Mouse (Mus musculus): ENCODE results near the gene Cab39l. TPM values are rescaled to one million over a fixed set of nuclear protein-coding genes. Genes with fewer than 3 reads are reported as not detected.
"Not testable (repeated sequence)": the region's sequence is repeated elsewhere in the genome, so short reads cannot be mapped to it uniquely, and the experiment has no call there.

The Cab39l gene
- polyA plus RNA-seq, 1 experiment from 2014 or later, result 27.9 TPM

DNA sequence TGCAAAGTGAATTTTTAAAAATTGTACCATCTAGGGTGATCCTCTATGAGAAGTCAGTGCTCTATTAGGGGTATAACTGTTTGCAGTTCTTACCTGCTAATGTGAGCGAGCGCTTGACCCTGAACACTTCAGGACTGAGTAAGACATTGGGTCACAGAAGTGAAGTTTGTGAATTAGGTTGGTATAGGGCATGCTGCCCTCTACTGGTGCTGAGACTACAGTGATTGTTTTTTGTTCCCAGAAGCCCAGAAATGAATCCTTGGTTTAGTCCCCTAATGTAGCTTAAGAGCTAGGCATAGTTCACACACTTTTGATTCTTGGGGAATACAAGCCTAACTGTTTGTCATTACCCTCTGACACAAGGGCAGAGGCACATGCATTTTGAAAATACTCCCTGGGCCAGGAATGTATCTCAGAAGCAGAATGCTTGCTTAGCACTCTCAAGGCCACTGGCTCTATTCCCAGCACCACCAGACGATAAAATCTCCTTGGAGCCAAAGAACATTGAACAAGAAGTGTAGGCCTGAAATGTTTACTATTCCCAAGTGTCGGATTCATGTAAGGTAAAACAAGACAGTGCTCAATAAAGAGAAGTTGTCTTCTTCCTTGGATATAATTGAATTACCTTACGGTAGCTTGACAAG lies 163.4 kb downstream of the Cab39l start:
- H3K36me3 ChIP-seq (ENCODE audit: control insufficient read depth, insufficient read depth, low read length), result no peaks in the 10 kb centered on the region
- no peak overlapping the region for H3K9ac ChIP-seq (ENCODE audit: low read length)
- H3K4me2 ChIP-seq (ENCODE audit: low read length), result no peak overlapping the region
- 72% methylated on average over 5 of the region's 5 CpGs for WGBS
- DNase-seq (ENCODE audit: low spot score) (peak; percentile 47), ATAC-seq (no peak)
- no peaks in the 10 kb centered on the region for H3K9me3 ChIP-seq (replicated peaks; ENCODE audit: control insufficient read depth, low read length)
- no peak overlapping the region for H3K4me3 ChIP-seq (ENCODE audit: low read depth, low read length)
- no peak overlapping the region for H3K27ac ChIP-seq (ENCODE audit: low read depth, low read length)
- no peaks in the 10 kb centered on the region for H3K4me1 ChIP-seq (ENCODE audit: control insufficient read depth, insufficient read depth, low read length)
- H3K27me3 ChIP-seq (replicated peaks; ENCODE audit: control insufficient read depth, insufficient read depth, low read length), result no peaks in the 10 kb centered on the region

DNA sequence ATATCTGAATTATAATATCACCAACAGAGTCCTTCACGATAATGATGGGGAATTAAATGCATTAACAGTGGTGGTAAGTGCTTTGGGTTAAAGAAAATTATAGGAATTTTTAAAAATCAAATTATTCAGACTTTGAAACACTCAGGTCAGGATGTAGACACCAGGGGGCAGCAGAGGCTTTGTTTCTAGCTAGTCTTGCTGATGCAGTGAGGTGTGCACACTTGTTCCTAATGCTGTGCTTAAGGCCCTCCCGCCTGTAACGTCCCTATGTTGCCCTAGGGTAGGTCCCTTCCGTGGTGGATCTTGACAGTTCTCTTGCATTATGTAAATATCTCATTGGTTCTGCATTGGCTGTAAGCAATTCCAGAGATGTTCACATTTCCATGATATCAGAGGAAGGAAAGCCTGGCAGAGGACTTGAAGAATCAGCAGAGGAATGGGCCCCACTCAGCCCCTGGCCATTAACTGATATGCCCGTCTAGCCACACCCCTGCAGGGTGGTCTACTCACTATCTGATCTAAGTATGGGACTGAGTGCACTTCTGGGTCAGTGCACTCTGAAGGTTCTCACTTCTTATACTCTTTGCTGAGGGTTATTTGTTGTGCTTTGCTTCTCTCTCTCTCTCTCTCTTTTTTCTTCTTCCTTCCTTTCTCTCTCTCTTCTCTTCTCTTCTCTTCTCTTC lies 165.0 kb downstream of the Cab39l start:
- H3K4me3 ChIP-seq (ENCODE audit: low read depth, low read length), result no peak overlapping the region
- WGBS, result 15% methylated on average over 5 of the region's 5 CpGs
- no peak overlapping the region for H3K27ac ChIP-seq (ENCODE audit: low read depth, low read length)
- no peak overlapping the region for H3K4me2 ChIP-seq (ENCODE audit: low read length)
- H3K9ac ChIP-seq (ENCODE audit: low read length), result no peak overlapping the region
- DNase-seq (ENCODE audit: low spot score), result peak; percentile 81
- H3K9me3 ChIP-seq (replicated peaks; ENCODE audit: control insufficient read depth, low read length), result no peaks in the 10 kb centered on the region
- H3K27me3 ChIP-seq (replicated peaks; ENCODE audit: control insufficient read depth, insufficient read depth, low read length), result no peaks in the 10 kb centered on the region
- H3K36me3 ChIP-seq (ENCODE audit: control insufficient read depth, insufficient read depth, low read length), result no peaks in the 10 kb centered on the region
- ATAC-seq, result peak; percentile 58
- H3K4me1 ChIP-seq (ENCODE audit: control insufficient read depth, insufficient read depth, low read length), result no peaks in the 10 kb centered on the region

DNA sequence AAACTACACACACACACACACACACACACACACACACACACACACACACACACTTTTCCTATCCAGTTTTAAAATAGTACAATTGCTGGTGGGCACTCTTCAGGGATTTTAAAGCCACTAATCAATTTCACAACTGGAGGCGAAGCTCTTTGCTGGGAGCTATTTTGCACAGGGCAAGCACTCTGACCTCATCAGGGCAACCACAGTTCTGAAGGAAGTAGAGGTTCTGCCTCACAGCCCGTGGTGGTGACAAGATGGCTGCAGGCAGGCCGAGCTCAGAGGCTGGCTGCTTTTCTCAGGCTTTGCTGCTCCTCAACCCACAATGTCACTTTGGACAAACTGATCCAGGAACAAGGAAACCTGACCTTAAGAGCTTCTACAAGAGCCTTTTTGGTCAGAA lies 166.2 kb downstream of the Cab39l start:
- H3K36me3 ChIP-seq (ENCODE audit: control insufficient read depth, insufficient read depth, low read length), result no peaks in the 10 kb centered on the region
- no peak overlapping the region for H3K4me2 ChIP-seq (ENCODE audit: low read length)
- no peak overlapping the region for H3K4me3 ChIP-seq (ENCODE audit: low read depth, low read length)
- WGBS, result 70% methylated on average over 3 of the region's 3 CpGs
- no peak for DNase-seq (ENCODE audit: low spot score)
- no peaks in the 10 kb centered on the region for H3K4me1 ChIP-seq (ENCODE audit: control insufficient read depth, insufficient read depth, low read length)
- ATAC-seq, result no peak
- no peak overlapping the region for H3K27ac ChIP-seq (ENCODE audit: low read depth, low read length)
- H3K27me3 ChIP-seq (replicated peaks; ENCODE audit: control insufficient read depth, insufficient read depth, low read length), result no peaks in the 10 kb centered on the region
- H3K9ac ChIP-seq (ENCODE audit: low read length), result no peak overlapping the region
- H3K9me3 ChIP-seq (replicated peaks; ENCODE audit: control insufficient read depth, low read length), result no peaks in the 10 kb centered on the region

DNA sequence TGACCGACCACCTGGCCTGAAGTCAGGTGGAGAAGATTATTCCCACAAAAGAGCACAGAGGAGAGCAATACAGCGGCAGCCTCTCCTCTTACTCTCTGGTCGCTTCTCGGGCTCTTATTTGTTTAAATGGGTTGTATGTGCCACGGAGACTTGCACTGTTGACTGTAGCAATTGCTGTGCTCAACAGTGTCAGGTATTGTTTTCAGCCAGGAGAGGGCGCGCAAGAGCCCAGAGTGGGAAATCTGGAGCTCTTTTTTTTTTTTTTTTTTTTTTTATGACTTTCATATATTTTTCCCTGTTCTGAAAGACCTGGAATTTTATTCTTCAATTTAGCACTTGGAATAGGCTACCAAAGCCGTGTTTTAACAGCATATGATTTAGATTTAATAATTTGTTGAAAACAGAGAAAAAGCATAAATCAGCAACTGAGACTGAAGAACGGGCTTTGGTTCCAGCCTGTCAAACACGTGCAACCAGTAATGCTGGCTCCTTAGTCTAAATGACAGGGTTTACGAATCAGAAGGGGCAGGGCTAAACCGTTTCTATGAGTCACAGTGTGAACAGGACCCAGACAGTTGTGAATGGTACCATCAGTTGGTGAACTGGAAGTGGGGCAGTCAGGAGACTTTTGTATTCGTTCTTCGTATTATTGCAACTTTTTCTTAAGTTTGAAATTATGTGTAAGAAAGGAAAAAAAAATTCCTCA lies 172.3 kb downstream of the Cab39l start:
- Histone ChIP-seq H3K9me3 (replicated peaks; ENCODE audit: control insufficient read depth, low read length) (no peaks in the 10 kb centered on the region), H3K9ac (ENCODE audit: low read length) (no peak overlapping the region), H3K4me2 (ENCODE audit: low read length) (no peak overlapping the region), H3K27ac (ENCODE audit: low read depth, low read length) (no peak overlapping the region), H3K4me3 (ENCODE audit: low read depth, low read length) (no peak overlapping the region), H3K36me3 (ENCODE audit: control insufficient read depth, insufficient read depth, low read length) (no peaks in the 10 kb centered on the region), H3K4me1 (ENCODE audit: control insufficient read depth, insufficient read depth, low read length) (no peaks in the 10 kb centered on the region), H3K27me3 (replicated peaks; ENCODE audit: control insufficient read depth, insufficient read depth, low read length) (no peaks in the 10 kb centered on the region; the same call in 1 of the 2 replicates)
- 49% methylated on average over 14 of the region's 14 CpGs for WGBS
- ATAC-seq (no peak), DNase-seq (ENCODE audit: low spot score) (peak; percentile 78)

DNA sequence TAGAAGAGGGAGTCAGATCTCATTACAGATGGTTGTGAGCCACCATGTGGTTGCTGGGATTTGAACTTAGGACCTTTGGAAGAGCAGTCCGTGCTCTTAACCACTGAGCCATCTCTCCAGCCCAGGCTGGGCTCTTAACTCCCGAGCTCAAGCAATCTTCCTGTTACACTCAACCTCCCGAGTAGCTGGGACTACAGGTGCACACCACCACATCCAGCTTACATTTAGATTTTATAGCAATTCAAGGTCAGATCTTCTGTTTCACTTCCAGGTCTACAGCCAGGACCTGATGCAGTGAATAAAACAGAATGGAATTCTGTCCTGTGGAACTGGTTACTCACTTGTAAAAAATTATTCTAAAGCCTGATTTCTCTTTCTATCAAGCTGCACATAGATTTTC lies 173.4 kb downstream of the Cab39l start:
- WGBS, result 88% methylated on average over 3 of the region's 3 CpGs
- DNase-seq (ENCODE audit: low spot score); H3K27me3 ChIP-seq (replicated peaks; ENCODE audit: control insufficient read depth, insufficient read depth, low read length); H3K4me2 ChIP-seq (ENCODE audit: low read length); ATAC-seq; H3K9ac ChIP-seq (ENCODE audit: low read length); H3K36me3 ChIP-seq (ENCODE audit: control insufficient read depth, insufficient read depth, low read length); H3K9me3 ChIP-seq (replicated peaks; ENCODE audit: control insufficient read depth, low read length); H3K4me1 ChIP-seq (ENCODE audit: control insufficient read depth, insufficient read depth, low read length); H3K27ac ChIP-seq (ENCODE audit: low read depth, low read length); H3K4me3 ChIP-seq (ENCODE audit: low read depth, low read length): not testable (repeated sequence)

DNA sequence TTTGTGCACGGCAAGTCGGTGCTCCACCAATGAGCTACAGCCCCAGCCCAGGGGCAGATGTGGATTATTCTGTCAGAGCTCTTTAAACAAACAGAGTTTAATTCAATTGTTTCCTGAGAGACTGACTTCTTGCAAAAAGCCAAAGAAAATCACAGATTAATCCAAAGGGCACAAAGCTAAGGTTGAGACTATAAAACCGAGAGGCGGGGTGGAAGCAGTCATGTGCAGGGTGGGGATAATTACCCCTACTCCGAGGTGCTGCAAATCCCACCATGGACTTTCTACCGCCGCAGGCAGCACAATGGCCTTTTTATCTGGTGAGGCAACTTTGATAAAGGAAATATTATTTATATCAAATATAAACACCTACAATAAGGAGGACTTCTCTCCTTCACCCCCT lies 176.0 kb downstream of the Cab39l start:
- Histone ChIP-seq H3K9me3 (replicated peaks; ENCODE audit: control insufficient read depth, low read length) (no peaks in the 10 kb centered on the region), H3K4me2 (ENCODE audit: low read length) (no peak overlapping the region), H3K27ac (ENCODE audit: low read depth, low read length) (no peak overlapping the region), H3K4me1 (ENCODE audit: control insufficient read depth, insufficient read depth, low read length) (no peaks in the 10 kb centered on the region), H3K27me3 (replicated peaks; ENCODE audit: control insufficient read depth, insufficient read depth, low read length) (no peaks in the 10 kb centered on the region; the same call in 1 of the 2 replicates), H3K36me3 (ENCODE audit: control insufficient read depth, insufficient read depth, low read length) (no peaks in the 10 kb centered on the region), H3K9ac (ENCODE audit: low read length) (no peak overlapping the region), H3K4me3 (ENCODE audit: low read depth, low read length) (no peak overlapping the region)
- 24% methylated on average over 7 of the region's 7 CpGs for WGBS
- ATAC-seq, result no peak
- DNase-seq (ENCODE audit: low spot score), result no peak

DNA sequence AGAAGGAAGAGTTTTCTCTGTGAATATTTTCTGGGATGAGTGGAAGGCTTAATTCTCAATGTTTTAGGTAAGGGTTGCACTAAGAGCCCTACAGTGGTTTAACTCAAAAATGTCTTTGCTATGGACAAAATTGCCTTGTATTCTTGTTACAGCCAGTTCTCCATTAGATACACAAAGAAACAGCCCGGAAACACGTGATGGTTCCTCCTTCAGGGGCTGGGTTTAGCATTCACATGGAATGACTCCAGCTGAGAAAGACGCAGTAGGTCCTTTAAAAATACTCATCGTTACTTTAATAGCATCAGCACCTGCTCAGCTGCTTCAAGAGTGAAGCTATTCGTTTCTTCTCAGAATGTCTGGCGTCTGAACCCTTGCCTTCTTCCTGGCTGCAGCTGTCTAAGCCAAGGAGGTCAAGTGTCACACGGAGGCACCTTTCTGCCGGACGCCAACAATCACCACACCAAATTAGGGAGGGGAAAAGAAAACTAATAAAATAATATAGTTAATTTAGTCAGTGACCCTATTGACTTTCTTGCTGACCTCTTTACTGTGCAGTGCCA lies 183.6 kb downstream of the Cab39l start:
- Histone ChIP-seq H3K9ac (ENCODE audit: low read length) (no peak overlapping the region), H3K4me2 (ENCODE audit: low read length) (peak overlapping the region; percentile 73), H3K4me3 (ENCODE audit: low read depth, low read length) (no peak overlapping the region), H3K36me3 (ENCODE audit: control insufficient read depth, insufficient read depth, low read length) (no peaks in the 10 kb centered on the region; the same call in 1 of the 2 replicates), H3K27ac (ENCODE audit: low read depth, low read length) (no peak overlapping the region), H3K4me1 (ENCODE audit: control insufficient read depth, insufficient read depth, low read length) (0 out of 2 replicates have a peak, but pooled peaks cover 5% of the 10 kb centered on the region), H3K27me3 (replicated peaks; ENCODE audit: control insufficient read depth, insufficient read depth, low read length) (0 out of 2 replicates have a peak, but pooled peaks cover 7% of the 10 kb centered on the region), H3K9me3 (replicated peaks; ENCODE audit: control insufficient read depth, low read length) (no peaks in the 10 kb centered on the region)
- DNase-seq (ENCODE audit: low spot score) (no peak), ATAC-seq (no peak)
- WGBS, result 23% methylated on average over 9 of the region's 9 CpGs

DNA sequence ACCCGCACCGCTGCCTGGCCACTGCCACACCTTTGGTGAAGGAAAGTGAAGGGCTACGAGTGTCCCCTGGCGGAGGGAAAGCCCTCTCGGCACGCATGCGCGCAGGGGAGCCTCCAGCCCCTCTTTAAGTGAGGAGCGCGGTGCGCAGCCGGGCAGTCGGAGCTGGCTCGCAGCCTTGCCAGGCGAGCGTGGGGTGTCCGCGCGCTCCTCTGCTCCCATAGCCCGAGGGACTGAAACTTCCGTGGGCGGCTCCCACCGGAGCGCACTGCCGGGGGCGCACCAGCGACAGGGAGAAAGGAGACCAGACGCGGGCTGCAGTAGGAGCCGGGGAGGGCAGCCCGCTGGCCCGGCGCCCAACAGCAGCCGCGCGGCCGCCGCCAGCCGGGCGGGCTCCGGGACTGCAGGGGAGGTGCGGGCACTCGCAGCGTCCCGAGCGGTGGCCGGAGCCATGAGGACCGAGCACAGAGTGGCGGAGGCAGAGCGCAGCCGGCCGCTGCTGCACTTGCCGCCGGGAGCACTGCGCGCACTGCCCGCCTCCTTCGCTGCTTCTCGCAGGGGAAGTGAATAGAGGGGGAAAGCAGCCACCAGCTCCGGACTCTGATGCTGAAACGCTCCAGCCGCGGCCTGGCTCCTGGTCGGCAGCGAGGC lies 184.5 kb downstream of the Cab39l start, which contains the start of gene Shisa2:
Shisa2 (plus strand) TSS at position 151 of the 648 bp plus-strand sequence.
- ATAC-seq (peak; percentile 81), DNase-seq (ENCODE audit: low spot score) (peak; percentile 93)
- Histone ChIP-seq H3K27ac (ENCODE audit: low read depth, low read length) (peak within 1 kb of the TSS; percentile 91), H3K36me3 (ENCODE audit: control insufficient read depth, insufficient read depth, low read length) (peaks cover 9% of the 10 kb centered on the region), H3K4me2 (ENCODE audit: low read length) (peak within 1 kb of the TSS; percentile 73), H3K4me1 (ENCODE audit: control insufficient read depth, insufficient read depth, low read length) (0 out of 2 replicates have a peak, but pooled peaks cover 5% of the 10 kb centered on the region), H3K4me3 (ENCODE audit: low read depth, low read length) (peak within 1 kb of the TSS; percentile 71), H3K9me3 (replicated peaks; ENCODE audit: control insufficient read depth, low read length) (no peaks in the 10 kb centered on the region), H3K27me3 (replicated peaks; ENCODE audit: control insufficient read depth, insufficient read depth, low read length) (0 out of 2 replicates have a peak, but pooled peaks cover 7% of the 10 kb centered on the region), H3K9ac (ENCODE audit: low read length) (peak within 1 kb of the TSS; percentile 87)
- under 1% methylated on average over 65 of the region's 65 CpGs for WGBS
